Mouse (Mus musculus): Measurements from ENCODE around the gene Slc35e3. TPM values are rescaled to one million over a fixed set of nuclear protein-coding genes. Genes with fewer than 3 reads are reported as not detected.
A peak's percentile ranks its signal among the peaks of the same experiment; 100 is the strongest.
"Not testable (repeated sequence)": the region's sequence is repeated elsewhere in the genome, so short reads cannot be mapped to it uniquely, and the experiment has no call there.

Slc35e3 gene
- polyA plus RNA-seq, 1 experiment from 2014 or later, result 8.1 TPM

GRCm38 (mm10) chr10:117714928-117715500, 31.2 kb downstream of the Slc35e3 start:
- no peak for DNase-seq (ENCODE audit: low spot score)

- DNase-seq (ENCODE audit: low spot score), result no peak
Measured at GRCm38 (mm10) chr10:117714048-117714545, 32.1 kb downstream of the Slc35e3 start.

GRCm38 (mm10) chr10:117713466-117713865, 32.7 kb downstream of the Slc35e3 start:
- no peak for DNase-seq (ENCODE audit: low spot score)

DNA sequence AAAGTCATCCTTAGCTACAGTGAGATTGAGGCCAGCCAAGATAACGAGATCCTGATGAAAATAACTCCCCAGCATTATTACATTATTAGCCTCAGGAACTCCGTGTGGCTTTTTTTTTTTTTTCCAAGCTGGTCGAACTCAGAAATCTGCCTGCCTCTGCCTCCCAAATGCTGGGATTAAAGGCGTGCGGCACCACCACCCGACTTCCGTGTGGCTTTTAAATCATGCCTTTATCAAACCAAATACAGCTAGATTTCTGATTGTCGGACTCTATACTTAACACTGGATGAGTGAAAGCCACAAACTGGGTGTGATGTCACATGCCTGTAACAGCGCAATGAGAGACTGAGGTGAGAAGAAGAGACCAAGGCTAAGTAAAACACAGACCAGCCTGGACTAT, 33.3 kb downstream of the Slc35e3 start:
- no peak for DNase-seq (ENCODE audit: low spot score)

DNA sequence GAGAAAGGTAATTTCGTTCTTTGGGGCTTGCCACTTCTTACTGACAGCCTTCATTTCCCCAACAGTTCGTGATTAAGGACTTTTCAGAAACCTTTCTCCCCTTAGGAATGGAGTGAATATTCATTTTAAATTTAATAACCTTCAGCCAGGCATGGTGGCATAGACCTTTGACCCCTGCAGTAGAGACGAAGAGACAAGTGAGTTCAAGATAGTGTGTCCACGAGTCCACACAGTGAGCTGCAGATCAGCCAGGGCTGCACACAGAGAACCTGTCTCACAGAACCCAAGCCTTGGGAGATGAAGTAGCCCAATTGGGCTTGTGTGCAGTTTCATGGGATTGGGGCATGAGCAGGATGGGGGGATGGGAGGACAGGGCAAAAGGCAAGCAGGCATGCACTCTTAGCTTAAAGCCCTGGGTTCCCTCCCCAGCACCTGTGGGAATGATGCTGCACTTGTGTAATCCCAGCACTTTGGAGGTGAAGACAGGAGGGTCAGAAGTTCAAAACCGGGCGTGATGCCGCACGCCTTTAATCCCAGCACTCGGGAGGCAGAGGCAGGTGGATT, 33.9 kb downstream of the Slc35e3 start:
- DNase-seq (ENCODE audit: low spot score), result no peak

DNA sequence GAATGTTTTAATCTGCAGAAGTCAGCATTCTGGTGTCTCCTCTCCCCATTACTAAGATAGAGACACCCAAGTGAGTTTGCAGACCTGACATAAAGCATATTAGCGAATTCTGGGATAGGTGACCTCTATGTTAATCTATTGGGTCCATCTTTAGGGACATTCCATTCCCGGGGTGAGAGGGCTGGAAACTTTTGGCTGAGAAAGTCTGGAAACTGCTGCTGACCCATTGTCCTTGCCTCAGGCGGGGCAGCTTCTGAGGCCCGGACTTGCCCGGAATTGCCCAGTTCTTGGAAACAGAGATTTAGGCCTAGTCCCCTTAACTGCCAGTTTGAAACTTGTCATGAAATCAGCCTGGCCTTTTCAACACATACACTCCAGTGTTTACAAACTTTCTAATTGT, 34.8 kb downstream of the Slc35e3 start:
- DNase-seq (ENCODE audit: low spot score), result no peak

DNA sequence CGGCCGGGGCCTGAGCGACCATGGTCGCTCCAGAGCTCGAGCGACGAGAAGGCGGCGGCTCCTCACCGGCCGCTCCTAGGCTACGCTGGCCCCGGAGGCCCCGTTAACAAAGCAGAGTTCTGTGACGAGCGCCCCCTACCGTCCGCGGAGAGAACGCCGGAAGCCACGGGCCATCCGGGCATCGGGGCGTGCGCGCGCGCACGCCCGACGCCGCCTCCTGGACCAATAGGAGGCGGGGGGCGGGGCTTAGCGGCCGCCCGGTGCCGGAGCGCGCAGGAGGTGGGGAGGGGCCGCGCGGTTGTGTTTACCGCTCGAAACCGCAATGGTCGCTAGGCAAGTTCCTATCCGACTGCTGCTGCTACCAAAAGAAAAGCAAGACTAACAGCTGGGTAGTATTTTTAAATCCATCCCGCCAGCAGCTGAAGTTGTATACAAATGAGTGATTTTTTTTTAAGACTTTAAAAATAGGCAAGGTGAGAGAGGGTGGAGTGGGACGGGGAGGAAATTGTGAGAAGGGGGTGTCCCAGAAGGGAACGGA, 35.5 kb downstream of the Slc35e3 start, which contains the start of gene Mdm2:
Gene Mdm2, minus strand, starts transcription at position 155 of the 538 bp plus-strand sequence.
- DNase-seq (ENCODE audit: low spot score), result peak; percentile 97

DNA sequence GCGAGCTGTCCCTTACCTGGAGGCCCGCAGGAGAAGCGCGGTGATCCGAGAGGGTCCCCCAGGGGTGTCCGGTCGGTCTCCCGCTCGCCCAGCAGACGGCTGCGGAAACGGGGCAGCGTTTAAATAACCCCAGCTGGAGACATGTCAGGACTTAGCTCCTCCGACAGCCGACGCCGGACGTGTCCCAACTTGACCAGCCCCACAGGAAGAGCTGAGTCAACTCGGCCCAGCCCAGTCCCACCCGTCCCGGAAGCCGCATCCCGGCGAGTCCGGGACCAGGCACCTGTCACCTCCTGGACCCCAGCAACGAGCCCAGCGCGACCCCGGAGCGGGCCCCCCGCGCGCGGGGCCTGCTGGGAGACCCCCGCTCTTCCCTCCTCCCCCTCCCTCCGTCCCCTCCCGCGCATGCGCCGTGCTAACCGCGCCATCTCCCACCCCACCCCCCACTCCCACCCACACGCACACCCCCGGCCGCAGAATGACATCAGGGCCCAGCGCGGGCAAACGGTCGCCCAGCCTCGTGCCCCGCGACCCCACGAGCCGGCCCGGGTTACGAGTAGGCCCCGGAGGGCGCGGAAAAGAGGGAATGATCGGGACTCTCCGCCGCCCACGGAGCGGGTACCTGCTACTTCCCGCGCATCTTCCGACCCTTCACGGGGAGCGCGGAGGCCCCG, 36.1 kb downstream of the Slc35e3 start:
- peak; percentile 86 for DNase-seq (ENCODE audit: low spot score)

- peak; percentile 10 for DNase-seq (ENCODE audit: low spot score)
Measured at GRCm38 (mm10) chr10:117709326-117709830, 36.8 kb downstream of the Slc35e3 start.

DNA sequence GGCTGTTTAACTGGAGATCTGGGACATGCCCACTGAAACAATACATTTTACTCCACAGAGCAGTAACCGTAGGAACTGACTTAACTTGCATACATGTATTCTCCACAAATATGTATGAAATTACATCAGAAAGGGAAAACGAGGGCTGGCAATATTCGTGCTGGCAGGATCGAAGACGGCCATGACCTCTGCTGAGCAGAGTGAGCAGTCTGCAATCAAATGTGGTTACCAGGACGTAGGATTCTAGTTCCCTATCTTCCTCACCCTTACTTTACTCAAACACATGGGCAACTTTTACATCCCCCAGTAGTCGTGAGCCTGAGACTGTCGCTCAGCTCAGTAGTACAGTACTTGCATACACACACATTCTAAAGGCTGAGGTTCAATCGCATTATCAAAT, 37.3 kb downstream of the Slc35e3 start:
- no peak for DNase-seq (ENCODE audit: low spot score)

DNA sequence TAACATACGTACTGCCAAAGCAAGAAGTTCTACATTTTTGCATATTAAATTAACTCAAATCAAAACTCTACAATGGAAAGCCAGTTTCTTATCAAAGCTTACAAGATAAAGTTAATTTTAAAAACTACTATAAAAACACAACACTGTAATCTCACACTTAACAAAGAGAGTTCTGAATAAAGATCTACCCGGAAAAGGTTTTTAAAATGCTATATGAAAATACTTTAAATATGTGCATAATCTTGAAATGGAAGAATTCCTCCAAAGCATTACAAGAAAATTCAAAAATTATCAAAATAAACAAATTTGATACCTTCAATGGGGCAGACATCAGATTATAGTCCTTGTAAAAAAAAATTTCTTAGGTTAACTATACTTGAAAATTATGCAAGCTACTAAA, 37.8 kb downstream of the Slc35e3 start:
- no peak for DNase-seq (ENCODE audit: low spot score)

GRCm38 (mm10) chr10:117707114-117707838, 38.9 kb downstream of the Slc35e3 start:
- no peak for DNase-seq (ENCODE audit: low spot score)

GRCm38 (mm10) chr10:117706440-117706839, 39.7 kb downstream of the Slc35e3 start:
- DNase-seq (ENCODE audit: low spot score), result no peak

- no peak for DNase-seq (ENCODE audit: low spot score)
Measured at GRCm38 (mm10) chr10:117705806-117706205, 40.4 kb downstream of the Slc35e3 start.

GRCm38 (mm10) chr10:117704964-117705335, 41.2 kb downstream of the Slc35e3 start:
- DNase-seq (ENCODE audit: low spot score), result no peak

- DNase-seq (ENCODE audit: low spot score), result not testable (repeated sequence)
Measured at GRCm38 (mm10) chr10:117704314-117704963, 41.7 kb downstream of the Slc35e3 start.

GRCm38 (mm10) chr10:117703506-117703905, 42.7 kb downstream of the Slc35e3 start:
- no peak for DNase-seq (ENCODE audit: low spot score)

DNA sequence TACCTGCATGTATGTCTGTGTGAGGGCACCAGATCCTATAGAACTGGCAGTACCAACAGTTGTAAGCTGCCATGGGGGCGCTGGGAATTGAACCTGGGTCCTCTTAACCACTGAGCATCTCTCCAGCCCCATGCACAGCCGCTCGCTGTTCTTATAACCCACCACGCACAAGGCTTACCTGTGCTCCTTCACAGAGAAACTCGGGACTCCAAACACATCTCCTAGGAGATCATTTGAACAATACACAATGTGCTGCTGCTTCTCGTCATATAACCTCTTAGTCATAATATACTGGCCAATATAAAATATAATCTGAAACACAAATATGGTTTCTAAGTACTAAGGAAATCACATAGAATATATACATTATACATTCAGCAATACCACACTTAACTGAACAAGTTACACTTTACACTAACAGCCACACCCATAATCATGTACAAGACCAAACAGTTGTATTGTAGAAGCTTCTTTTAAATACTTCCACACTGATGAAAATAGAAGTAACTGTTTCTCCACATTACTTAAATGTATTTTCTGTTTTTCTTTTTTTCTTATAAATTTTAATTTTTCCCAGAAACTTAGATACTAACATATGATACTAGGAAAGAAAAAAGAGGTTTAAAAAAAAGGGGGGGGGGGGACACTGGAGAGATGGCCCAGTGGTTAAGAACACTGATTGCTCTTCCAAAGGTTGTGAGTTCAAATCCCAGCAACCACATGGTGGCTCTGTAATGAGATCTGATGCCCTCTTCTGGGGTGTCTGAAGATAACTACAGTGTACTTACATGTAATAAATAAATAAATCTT, 43.9 kb downstream of the Slc35e3 start:
- DNase-seq (ENCODE audit: low spot score), result no peak

DNA sequence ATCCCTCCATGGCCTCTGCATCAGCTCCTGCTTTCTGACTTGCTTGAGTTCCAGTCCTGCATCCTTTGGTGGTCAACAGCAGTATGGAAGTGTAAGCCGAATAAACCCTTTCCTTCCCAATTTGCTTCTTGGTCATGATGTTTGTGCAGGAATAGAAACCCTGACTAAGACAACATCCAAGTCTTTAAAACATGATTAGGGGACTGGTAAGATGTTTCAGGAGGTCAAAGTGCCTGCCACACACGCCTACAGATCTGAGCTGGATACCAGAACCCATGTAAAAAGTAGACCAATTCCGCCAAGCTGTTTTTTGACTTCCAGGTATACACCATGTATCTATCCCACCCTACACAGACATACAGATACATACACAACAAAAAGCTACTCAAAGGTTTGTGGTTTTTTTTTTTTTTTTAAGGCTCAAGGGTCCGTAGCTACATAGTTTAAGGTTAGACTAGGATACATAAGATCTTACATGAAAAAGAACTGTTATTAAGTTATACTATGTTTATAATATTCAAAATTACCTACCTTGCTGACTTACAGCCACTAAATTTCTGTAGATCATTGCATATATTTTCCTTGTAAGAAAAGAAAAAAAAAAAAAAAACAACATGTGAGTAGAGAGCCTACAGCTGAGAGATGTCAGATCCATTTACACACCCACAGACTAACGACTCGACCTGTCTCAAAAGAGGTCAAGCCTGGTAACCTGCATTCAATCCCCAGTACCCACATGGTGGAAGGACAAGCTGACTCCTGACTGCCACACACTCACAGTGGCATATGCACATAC, 44.9 kb downstream of the Slc35e3 start:
- DNase-seq (ENCODE audit: low spot score), result no peak

Measured in thymus, postnatal 0 days (tissue).